Mouse (Mus musculus): ENCODE data around the gene Olfr844.

Gene Olfr844

DNA sequence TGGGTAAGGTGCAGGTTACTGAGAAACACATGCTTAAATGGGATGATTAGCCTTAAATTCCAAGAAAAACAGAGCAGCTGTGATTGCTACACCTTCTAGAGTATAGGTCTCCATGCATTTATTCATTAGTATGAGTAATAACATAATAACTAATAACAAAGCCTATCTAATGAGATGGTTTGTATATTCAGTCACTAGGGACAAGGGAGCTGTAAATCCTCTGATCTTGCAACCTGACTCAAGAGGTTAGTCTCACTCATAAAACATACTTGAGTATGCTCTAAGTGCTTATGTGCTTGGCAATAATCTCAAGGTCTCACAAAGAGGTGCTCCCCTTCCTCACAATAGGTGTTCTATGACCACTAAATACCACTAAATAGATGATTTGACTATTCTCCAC is at the start of gene Olfr844:
Gene Olfr844, plus strand, starts transcription at position 301 of the 400 bp plus-strand sequence.
- DNase-seq = no peak

DNA sequence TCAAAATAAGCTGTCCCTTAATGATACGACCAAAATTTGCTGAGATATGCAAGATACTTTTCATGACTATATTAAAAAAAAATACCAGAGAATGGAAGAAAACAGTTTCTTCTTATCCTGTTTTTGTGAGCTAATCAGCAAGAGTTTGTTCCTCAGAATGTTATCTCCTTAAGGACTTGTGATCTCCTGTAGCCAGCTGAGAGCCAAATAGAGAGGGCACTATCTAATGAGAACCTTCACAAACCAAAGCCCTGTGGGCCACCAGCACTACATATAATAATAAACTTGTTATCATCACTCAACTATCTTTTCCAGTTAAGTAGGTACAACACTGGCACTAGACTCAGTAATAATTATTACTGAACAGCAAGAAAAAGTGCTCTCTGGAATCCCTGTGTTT is 20.0 kb downstream of the Olfr844 start, which contains the start of gene Olfr845:
Gene Olfr845, plus strand, starts transcription at position 301 of the 400 bp plus-strand sequence.
- no peak for DNase-seq

DNA sequence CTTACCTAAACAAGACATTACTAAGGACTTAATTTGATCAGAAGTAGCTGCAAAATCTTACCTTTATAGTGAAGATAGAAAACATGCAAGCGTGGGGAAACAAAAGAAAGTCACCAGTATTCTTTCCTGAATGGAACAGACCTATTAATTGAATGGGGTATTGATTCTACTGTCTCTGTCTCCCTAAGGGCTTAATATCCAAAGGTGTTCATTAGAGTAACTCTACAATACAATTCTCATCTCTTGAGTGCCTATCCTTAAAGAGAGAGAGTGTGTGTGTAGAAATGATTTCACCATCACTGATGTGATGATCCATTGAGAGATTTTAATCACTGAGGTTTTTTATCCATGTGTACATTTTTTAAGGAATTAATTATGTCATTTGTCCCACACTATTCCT is 47.8 kb downstream of the Olfr844 start, which contains the start of gene Olfr846:
Gene Olfr846, minus strand, starts transcription at position 101 of the 400 bp plus-strand sequence.
- no peak for DNase-seq

All from kidney, adult 8-10 months (tissue).